Mouse (Mus musculus) embryo, embryonic 11.5 days (tissue): Measurements from ENCODE around the gene Frmd4a.

Experiments
- DNase-seq: peaks from one replicate; pipeline ENCODE4 v3.0.0-alpha.2; 2012; ENCODE audit warnings: low read depth, low spot score

Frmd4a gene

GRCm38 (mm10) chr2:4137493-4137892, 120.0 kb downstream of the Frmd4a start:
- DNase-seq = no peak

DNA sequence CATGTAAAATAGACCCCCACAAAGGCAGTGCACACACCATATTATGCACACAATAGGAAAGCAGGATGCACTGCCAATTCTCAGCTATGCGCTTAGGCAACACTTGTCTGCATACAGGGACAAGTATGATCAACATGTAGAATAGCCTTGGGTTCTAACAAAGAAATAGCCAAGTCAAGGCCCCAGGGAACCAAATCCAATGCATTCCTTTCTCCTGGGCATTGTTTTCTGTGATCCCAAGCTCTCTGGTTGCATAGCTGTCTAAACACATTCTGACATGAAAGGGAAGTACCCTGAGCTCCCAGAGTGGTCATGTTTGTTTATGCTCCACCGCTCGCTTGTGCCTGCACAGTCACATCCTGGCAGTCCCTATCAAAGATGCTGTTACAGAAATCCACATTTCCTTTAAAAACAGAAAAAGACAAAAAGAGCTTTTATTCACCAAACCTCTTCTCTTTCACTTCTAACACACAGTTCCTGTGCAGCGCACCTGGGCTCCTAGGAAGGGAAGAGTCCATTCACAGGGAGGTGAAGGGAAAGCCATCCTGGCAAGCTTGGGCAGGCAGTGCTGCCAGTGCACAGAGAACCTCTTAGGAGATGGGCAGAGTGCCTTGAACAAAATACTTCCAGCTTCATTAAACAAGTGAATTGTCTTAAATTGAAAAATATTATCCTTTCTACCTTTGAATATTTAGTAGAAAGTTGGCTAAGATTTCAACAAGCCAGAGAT, 124.9 kb downstream of the Frmd4a start:
- DNase-seq = no peak

DNA sequence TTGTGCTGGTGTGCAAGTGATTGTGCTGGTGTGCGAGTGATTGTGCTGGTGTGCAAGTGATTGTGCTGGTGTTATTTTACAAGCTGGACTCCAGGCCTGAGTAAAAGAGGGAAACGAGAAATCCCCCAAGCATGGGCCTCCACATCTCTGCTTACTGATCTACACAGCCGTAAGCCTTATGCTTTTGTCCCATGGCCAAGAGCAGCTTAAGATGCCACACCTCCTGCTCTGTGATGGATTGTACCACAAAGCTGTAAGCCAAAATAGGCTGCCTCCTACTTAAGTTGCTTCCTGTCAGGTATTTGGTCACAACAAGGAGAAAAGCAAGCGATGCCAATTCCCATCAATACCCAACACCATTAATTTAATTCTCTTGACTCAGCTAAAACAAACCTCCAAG, 126.9 kb downstream of the Frmd4a start:
- DNase-seq = no peak

- no peak for DNase-seq
Measured at GRCm38 (mm10) chr2:4152521-4153040, 135.1 kb downstream of the Frmd4a start.

DNA sequence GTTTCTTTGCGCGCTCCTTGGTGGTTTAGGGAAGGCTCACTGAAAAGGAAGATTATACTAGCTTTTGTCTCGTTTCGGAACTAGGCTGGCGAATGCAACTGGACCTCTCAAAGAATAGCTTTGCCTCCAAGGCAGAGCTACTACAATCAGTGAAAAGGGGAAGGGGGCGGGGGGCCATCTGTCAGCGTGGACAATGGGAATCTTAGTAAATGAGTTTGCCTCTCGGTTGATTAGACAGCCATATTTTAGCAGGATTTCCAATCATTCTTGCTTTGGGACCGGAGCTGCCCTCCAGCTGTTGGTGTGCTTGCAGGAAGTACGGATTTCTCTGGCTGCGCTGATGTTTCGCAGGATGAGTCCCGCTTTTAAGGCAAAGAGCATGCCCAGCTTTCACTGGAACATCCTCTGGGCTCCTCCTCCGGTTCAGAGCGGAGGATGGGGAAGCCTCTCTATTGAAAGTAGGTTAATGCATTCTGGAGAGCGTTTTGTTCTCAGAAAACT, 135.7 kb downstream of the Frmd4a start:
- DNase-seq = peak; percentile 23

GRCm38 (mm10) chr2:4154036-4154653, 136.6 kb downstream of the Frmd4a start:
- DNase-seq = no peak

DNA sequence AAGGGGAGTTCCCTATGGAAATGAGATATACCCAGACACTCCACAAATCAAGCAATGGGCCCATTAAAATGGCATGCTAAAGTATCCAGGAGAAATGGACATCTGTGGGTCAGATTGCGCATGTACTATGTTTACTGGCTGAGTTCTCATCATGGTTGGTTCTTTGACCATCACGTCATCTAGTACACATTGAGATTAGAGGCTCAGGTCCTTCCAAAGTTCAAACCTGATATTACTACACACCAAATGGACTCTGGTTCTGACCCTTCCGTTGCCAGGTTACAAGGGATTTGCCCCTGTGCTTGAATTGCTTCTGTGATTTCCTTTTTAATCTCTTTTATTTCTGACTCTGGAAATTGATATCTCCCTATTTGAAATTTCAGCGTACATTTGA, 137.1 kb downstream of the Frmd4a start:
- no peak for DNase-seq

GRCm38 (mm10) chr2:4155406-4155805, 137.9 kb downstream of the Frmd4a start:
- no peak for DNase-seq

- DNase-seq = no peak
Measured at GRCm38 (mm10) chr2:4156511-4156910, 139.0 kb downstream of the Frmd4a start.

- no peak for DNase-seq
Measured at GRCm38 (mm10) chr2:4157396-4157795, 139.9 kb downstream of the Frmd4a start.

- no peak for DNase-seq
Measured at GRCm38 (mm10) chr2:4159574-4160203, 142.2 kb downstream of the Frmd4a start.

DNA sequence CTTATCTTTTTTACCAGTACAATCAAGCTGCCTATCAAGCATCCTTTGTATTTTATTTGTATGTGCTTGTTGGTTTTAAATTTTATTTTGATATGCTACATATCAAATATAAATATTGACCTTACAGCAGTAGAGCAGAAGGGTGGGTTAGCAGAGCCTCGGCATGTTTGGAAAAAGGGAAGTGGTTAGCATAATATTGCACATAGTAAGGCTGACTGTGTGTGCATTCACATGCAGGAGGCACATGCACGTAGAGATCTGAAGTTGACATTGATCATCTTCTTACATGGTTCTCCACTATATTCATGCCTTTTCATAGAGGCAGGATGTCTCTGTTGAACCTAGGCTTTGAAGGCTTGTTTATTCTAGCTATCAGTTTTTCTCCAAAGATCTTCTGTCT, 148.7 kb downstream of the Frmd4a start:
- no peak for DNase-seq

- no peak for DNase-seq
Measured at GRCm38 (mm10) chr2:4167131-4167530, 149.6 kb downstream of the Frmd4a start.

- DNase-seq = no peak
Measured at GRCm38 (mm10) chr2:4169726-4170125, 152.2 kb downstream of the Frmd4a start.

DNA sequence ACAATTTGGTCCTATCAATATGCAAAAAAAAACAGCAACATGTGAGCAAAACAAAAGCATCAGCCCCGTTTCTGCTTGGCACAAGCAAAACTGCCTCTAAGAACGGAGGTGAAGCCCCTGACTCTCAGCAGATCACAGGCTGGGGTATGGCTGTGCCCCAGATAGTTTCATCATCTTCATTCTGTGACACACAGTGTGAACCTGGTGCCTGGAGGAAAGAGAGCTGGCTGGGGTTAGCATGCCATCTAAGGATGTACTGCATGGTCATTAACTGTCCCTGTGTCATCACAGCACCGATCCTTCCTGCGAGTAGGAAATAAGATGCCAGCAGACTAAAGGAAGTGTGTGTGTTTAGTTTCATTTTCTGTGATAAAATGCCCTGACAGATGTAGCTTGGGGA, 152.7 kb downstream of the Frmd4a start:
- DNase-seq = no peak

DNA sequence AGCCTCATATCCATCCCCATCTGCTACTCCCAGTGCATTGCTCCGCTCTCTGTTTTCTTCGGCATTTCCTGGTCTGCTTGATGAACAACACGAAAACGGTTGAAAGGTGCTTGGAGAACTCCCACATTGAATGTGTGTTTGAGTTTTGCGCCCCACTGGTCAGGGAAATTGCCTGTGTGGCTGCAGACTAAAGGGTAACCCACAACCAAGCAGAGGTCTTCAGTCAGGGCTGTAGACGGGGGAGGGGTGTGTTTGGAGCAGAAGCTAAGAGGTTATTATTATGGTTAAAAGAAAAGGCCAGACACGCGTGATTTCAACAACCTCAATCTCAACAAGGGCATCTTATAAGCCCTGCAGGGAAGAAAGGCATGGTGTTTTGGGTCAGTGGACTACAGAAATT, 167.5 kb downstream of the Frmd4a start:
- DNase-seq = no peak

DNA sequence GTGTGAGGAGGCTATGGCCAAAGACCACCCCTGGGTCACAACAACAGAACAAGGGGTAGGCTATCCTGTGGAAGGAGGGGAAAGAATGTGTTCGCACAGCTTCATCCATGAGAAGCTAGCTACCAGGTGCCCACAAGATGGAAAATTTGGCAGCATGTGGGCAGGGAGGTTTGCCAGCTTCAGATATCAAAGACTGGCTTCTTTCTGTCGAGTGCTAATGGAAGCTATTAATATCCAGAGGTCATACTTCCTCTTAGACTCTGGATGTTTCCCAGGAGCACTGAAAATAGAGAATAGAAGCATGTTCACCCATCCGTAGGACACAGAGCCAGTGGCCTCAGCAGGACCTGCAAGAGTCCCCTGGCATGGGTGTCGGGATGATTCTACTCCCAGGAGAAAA, 170.0 kb downstream of the Frmd4a start:
- no peak for DNase-seq

GRCm38 (mm10) chr2:4188303-4188702, 170.8 kb downstream of the Frmd4a start:
- DNase-seq = no peak

DNA sequence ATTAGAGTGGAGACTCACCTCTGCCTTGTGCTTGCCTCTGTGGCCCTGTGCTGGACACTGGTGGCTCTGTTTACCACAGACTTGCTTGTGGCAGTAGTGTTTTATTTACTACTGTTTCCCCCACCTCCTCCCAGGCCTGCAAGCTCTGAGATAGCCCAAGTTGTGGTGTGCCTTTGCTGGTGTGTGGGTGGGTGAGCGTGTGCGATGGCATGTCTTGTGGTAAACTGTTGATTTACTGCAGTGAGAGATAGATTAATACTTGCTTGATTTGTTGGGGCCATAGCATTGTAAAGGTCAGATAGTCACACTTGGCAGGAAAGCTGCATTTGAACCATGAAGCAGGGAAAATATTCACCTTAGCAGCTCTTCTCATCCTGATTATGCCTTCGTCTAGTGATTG, 172.8 kb downstream of the Frmd4a start:
- no peak for DNase-seq

DNA sequence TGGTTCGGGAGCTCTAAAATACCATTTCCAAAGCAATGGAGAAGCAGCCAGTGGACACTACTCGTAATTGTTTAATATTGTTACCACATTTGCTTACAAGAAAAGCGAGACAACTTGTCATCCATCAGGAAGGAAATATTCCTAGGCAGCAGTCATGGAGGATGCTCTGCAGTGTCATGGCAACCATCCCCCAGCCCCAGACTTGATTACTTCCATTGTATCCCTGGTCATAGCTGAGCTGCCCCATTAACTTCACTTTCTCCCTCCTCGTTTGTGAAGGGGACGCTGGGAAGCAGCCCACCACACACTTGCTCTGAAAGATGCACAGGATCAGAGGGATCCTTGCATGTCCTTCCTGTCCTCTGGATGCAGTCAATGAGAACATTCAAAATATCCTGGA, 173.5 kb downstream of the Frmd4a start:
- no peak for DNase-seq

GRCm38 (mm10) chr2:4193206-4193605, 175.7 kb downstream of the Frmd4a start:
- no peak for DNase-seq

DNA sequence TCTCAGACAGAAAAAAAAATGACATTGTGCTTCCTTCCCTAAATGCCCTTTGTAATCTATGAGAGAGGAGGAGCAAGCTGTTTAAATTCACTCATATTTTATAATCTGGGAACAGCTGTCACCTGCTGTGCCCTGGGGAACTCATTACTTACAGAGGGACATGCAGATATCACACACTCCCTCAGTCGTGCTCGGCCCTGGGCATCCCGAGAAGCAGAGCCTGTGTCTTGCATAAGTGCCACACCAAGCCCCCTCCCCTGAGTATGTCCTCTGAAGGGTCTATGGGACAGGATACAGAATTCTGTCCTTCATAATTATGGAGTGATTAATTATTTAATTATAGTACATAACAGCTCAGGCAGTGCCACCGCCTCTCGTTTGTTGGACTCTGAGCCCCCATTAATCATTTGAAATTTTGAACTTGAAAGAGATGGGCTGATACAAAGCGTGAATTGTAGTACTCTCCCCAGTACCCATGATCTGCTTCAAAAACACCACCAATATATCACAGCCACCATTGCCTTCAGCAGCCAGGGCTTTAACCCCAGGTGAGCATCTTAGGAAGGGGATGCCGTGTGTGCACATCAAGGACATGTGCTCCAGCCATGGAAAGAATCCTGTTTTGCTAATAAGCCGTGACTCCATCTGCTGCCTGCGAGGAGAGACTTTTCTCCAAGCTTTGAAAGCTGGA, 177.0 kb downstream of the Frmd4a start:
- no peak for DNase-seq
